Mouse (Mus musculus) ES-E14 (cell line): Measurements from ENCODE around the gene Pkd1.

Experiments
- CHD2 ChIP-seq: IDR thresholded peaks from 2 replicates; pipeline ENCODE4 v1.6.1; 2014; ENCODE audit warnings: mild to moderate bottlenecking, low read depth, low read length, inconsistent platforms
- ZC3H11A ChIP-seq: IDR thresholded peaks from 2 replicates; pipeline ENCODE4 v1.6.1; 2012; ENCODE audit warnings: low read depth, mild to moderate bottlenecking, inconsistent platforms, low read length, borderline replicate concordance

DNA sequence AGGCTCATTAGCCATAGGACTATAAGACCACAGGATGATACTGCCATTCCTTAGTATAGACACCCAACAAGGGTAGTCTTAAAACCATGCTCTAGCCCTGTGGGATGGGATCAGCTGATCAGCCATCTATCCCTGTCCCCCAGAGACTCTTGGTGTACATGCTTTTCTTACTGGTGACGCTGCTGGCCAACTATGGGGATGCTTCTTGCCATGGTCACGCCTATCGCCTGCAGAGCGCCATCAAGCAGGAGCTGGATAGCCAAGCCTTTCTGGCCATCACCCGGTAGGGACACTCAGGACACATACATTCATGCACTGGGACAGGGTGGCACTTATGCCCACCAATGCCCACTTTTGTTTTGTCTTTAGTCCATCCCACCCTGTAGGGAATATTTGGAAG is 42.1 kb downstream of the Pkd1 start:
- TF ChIP-seq CHD2 (no peak), ZC3H11A (no peak)
